Mouse (Mus musculus): ENCODE measurements around the gene Arglu1.

Arglu1 gene

DNA sequence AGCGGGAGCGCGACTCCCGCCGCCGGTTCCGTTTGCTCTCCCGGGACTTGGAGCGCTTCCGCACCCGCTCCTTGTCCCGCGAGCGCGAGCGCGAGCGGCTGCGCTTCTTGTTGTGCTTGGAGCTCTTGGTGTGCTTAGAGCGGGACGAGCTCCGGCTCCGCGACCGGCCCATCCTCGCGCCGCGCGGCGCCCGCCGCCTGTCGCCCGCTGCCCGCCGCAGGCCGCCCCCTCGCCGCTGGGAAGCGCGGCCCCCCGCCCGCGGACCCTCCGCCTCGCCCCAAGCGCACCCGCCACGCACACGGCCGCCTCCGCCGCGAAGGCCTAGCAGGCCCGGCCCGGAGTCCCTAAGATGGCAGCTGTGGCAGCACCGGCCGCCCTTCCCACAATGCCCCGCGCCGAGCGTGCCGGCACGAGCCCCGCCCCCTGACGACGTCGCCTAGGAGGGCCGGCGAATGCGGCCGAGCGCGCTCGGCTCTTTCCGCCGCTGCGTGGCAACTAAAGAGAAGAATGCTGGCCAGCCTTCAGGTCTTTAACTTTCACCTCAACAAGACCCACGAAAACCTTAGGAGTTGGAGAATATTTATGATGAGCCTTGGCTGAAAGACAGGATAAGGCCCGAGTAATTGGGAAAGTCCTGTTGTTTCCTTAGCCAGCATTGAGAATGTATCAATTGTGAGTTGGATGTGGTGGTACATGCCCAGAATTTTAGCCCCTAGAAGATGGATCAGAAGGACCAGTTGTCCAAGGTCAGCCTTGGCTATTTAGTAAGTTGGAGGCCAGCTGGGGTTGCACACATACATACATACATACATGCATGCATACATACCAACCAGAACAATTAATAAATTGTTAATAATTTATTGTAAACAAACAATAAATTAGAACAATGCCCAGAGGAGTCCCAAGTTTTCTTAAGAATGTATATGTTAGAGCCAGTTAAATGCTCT is at the start of gene Arglu1:
Arglu1 (minus strand) TSS at position 376 of the 947 bp plus-strand sequence.
- peak; percentile 93 to 99 for DNase-seq

DNA sequence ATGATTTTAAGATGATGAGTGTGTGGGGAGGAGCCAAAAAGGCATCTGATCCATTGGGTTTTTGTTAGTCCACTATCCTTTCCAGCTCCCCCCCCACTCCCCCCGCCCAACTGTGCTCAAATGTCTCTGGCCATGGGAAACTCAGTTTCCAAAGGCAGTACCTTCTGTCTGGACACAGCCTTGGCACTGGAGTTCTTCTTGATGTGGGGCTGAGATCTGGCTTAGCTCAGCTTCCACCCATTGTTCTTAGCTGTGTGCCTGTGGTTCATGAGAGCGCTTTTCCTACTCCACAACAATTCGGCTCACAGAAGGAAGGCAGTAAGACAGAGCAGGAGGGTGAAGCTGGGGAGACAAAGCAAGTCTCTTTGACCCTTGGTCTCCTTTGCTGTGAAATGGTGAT is 47.0 kb upstream of the Arglu1 start:
- DNase-seq, result no peak

DNA sequence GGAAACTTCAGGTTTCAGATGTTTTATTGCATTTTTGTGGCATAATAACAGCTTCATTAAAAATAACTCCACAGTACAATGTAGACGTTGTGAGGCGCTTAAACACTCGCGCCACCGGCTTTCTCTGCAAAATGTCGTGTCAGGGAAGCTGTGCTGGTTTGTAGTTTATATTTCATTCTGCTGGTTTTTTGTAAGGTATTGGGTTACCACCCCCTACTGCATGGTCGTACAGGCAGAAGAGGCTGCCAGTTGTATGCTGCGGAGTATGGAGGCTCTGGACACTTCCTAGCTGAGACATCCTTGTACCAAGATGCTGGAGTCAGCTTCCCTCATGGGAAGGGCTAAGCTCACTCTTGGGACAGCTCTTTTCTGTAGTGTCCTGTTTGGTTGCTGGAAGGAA is 46.5 kb upstream of the Arglu1 start:
- DNase-seq, result no peak

DNA sequence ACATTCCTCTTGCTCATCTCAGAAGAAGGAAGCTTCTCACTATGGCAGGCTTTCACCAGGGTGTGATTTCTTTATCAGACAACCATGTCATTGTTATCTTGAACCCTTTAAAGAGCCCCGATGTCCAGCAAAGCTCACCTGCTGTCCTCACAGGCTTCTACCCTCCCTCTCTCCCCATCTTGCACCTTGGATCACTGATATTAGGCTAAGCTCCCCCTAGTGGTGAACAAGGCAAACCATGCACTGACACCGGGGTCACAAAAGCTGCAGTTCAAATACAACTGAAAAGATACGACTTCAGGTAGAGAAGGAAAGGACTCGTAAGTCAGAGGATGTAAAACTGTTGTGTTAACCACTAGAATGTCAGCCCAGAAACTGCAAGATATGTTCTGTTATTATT is 43.5 kb upstream of the Arglu1 start:
- peak in 1 of 2 experiments; percentile 12 for DNase-seq

DNA sequence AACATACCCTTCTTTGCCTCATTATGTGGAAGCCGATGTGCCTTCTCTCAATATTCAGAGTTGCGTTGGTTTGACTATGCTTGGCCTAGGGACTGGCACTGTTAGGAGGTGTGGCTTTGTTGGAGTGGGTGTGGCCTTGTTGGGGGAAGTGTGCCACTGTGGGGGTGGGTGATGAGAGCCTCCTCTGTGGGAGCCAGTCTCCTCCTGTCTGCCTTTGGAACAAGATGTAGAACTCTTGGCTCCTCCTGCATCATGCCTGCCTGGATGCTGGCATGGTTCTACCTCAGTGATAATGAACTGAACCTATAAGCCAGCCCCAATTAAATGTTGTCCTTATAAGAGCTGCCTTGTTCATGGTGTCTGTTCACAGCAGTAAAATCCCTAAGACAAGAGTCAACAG is 38.3 kb upstream of the Arglu1 start:
- no peak for DNase-seq

DNA sequence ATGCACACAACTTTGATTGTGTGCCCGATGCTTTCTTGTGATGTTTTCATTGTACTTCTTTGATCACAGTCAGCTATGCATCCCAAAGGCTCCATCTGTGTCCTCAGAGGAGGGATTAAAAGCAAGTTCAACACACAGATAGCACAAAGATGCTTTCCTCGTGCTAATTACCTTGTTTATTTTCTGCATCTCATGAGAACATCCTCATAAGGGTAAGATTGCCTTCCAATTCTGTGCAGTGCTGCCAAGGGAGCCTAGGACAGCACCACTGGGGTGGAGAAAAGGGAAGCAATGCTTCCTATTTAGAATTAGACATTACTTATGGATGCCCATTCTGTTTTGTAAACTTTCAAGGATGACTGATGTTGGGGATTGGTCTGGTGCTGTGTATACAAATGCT is 36.2 kb upstream of the Arglu1 start:
- DNase-seq, result no peak

DNA sequence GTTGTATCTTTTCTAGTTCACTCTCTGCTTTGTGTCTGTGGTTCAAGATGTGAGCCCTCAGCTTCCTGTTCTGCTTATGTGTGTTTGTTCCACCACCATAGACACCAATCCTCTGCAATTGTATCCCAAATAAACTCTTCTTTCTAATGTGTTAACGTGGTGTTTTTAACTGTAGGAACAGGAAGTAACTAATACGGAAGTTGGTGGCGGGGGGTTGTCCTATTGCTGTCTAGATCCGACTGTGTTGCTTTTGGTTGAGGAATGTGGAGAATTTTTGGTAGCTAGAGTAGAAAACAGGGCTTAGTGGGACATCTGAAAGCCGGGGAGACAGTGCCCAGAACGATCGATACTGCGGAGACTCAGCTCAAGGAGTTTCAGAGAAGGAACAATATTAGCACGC is 14.5 kb upstream of the Arglu1 start:
- no peak for DNase-seq

DNA sequence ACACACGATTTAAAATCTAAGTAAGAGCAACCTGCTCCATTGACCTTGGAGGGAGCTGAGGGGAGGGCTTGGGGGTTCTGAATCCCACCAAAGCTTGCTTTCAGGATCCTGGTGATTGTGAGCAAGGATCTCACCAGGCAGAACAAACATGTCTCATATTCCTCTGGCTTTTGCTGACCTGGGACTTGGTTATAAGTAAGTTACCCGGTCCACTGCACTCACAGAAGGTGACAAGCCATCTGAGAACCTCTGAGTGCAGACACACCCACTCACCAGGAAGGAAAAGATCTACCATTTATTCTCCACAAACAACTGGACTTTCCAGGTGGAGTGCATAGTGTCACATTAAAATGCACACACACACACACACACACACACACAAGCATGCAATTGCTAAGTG is 13.3 kb upstream of the Arglu1 start:
- DNase-seq, result no peak

DNA sequence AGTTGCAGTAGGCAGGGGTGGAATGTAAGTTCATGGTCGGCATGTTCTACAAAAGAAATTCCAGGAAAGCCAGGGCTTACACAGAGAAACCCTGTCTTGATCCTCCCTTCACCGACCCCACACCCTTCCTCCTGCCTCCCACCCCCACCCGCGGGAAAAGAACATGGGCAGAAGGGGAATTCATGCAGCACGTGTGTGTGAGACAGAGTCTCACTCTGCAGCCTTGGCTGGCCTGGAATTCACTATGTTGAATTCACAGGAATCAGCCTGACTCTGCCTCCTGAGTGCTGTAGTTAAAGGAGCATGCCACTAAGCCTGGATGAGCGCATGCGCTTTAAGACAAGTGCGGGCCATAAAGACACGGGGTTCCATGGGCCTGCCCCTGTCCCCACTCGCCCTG is 10.5 kb upstream of the Arglu1 start:
- no peak for DNase-seq

DNA sequence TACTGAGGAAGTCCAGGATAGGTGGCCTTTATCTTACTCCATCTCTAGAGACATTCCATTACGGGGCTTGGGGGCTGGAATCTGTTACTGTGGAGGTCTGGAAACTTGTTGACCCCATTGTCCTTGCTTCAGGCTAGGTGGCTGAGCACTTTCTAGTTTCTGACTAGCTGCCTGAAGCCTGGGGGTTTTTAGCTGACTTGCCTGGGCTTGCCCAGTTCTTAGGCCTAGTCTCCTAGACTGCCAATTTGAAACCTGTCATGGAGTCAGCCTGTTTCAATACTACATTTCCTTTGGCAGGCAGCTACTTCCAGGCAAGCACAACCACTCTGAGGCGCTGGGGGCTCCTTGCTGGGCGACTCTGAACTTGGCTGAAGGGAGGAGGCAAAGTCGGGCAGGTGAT is 9.9 kb upstream of the Arglu1 start:
- DNase-seq, result no peak

DNA sequence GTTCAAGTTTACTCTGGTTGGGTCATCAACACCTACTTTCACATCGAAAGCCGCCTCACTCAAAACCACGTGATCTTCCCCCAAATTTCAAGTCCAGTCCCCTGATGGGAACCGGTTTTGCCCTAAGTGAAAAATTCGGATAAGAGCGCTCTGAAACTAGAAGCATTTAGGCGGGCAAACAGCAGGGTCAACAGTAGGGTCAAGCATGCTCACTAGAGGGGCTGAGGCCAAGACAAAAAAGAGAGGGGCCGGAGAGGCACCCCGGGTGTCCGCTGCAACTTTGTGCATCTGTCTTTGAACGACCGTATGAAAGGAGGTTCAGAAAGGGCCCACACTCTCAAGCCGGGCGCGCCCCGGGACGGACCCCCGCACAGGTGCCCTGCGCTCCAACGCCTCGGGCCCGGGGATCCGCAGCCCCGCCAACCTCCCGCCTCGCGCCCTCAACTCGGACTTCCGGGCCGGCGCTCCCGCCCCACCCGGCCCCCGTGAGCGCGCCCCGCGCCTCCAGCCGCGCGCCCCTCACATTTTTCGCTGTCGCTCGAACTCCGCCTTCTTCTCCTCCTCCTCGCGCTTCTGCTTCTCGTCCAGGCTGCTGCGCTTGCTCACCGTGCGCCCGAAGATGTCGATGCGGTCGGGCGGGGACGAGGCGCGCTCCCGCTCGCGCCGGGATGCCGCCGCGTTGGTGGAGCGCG is 721 bp downstream of the Arglu1 start:
- DNase-seq, result peak; percentile 52 to 68

DNA sequence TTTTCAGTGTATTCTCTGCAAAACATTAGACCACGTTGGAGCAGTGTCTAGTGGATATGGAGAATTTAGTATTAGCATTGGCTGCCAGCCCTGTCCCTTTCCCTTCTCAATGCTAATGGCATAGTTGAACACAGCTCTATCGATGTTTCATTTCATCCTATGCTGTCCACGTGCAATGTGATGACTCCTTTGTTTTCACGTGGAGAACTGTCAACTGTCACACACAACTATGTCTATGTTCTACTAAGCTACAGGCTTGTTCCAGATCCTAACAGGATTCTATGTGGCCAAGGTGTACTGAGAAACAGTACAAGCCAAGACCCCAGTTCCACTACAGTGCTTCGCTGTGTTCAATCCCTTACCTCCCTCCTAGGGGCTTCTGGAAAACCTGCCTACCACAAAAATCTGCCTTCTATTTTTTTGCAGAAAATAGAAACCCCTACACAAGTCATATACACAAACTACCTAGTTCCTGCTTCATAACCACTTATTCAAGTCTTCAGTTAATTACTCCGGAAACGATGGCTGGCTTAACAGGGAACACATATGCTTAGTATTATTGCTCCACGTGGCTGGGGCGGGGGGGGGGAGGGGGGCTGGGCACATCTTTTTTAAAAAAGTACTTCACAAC is 1.4 kb downstream of the Arglu1 start:
- no peak for DNase-seq

DNA sequence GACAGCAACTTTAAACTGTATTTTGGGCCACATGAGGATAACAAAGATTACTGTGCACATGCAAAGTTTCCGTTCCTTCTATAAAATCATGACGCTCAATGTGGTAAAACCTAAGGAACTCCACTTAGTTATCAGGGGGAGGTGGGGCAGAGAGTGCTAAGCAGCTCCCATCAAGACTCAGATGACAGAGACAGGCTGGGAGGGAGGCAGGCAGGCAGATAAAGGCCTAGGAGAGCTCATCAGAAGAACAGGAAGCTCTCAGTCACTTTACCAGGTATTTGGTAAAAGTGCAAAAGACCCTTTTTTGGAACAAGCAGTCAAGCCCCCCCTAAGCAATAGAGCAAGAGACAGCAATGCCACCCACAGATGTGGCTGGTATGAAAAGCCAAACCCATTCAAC is 4.8 kb downstream of the Arglu1 start:
- no peak for DNase-seq

DNA sequence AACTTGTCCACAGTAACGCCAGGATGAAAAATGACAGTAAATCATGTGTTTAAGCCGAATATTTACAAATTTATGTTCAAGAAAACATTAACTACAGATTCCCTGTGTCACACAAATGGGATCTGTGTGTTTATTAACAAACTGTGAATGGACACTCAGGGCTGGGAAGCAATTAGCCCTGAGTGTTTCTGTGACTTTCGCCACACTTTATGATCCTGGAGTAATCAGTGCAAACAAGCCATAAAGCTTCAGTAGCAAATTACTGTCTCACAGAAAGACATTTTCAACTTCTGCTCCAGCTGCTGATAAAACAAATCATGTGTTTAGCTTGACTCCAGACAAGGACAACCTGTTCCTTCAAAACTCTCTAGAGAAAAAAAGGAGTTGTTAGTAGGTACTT is 7.6 kb downstream of the Arglu1 start:
- no peak for DNase-seq

DNA sequence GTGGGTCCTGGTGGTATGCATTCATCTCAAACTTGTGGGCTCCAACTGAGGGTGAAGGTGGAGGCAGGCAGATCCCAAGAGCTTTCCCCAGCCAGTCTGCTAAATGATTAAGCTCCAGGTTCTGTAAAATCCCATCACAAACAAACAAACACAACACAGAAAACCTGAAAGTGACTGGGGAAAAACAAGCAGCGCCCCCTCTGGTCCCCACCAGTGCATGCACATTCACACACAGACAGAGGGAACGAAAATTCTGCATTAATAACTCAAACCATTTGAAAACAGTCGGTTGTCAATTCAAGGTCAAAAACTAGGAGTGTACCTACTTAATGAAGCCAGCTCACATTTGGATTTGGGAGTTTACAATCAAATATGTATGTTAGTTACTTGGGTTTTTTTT is 12.1 kb downstream of the Arglu1 start:
- DNase-seq, result no peak

DNA sequence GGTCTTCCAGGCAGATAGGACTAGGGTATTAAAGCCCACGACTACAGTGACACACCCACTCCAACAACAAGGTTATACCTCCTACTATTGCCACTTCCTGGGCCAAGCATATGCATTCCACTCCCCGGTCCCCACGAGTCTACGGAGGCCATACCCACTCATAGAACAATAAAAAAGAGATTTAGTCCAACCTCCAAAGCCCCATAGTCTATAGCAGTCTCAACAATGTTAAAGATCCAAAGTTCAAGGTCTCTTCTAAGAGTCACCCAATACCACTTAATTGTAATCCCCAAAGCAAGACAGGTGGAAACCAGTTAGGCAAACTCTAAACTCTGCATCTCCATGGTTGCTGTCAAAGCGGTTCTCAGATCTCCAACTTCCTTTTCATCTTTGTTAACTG is 15.5 kb downstream of the Arglu1 start:
- DNase-seq, result no peak

DNA sequence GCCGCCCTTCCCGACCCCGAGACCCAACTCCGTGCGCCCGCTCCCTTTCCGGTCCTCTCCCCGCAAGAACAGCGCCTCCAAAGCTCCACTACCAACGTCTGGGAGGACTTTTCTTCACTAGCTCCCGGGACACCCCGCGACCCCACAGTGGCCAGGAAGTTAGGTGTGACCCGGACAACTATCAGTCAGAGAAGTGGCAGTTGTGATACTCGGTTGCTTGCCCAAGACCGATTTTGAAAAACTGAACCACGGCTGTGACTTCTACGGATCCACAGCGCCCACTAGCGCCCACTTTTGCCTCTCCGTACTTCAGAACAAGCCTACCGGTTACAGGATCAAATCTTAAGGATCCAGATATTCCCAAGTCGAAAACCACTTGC is 28.6 kb downstream of the Arglu1 start:
- peak; percentile 68 to 86 for DNase-seq

DNA sequence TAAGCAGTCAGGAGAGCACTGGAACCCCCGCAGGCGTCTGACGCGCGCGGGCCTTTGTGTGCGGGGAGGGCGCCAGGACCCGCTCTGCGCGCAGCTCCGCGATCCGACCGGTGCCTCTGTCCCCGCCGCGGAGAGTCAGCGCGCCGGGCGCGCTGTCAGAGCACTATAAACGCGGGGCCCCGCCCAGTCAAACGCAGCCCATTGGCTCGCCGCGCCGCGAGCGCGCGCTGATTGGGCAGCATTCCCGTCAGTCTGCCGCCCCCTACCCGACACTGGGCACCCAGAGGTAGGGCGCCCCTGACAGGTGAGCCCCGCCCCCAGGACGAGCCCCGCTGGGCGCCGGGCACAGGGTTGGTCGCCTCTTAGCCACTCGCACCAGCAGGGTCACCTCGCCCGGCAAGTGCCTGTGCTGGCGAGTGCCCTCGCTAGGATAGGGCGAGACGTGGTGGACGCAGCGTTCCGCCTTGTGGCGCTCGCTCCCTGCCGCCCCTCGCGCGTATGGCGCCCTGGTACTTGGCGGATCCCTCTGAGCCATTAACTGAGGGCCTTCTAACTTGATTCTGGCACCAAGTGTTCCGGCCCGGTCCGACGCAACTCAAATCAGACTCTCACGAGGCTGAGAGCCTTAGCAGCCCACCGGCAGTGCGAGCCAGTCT is 29.1 kb downstream of the Arglu1 start, which contains the start of gene Efnb2:
Efnb2 (minus strand) TSS at position 140 of the 656 bp plus-strand sequence.
- peak; percentile 85 to 89 for DNase-seq

DNA sequence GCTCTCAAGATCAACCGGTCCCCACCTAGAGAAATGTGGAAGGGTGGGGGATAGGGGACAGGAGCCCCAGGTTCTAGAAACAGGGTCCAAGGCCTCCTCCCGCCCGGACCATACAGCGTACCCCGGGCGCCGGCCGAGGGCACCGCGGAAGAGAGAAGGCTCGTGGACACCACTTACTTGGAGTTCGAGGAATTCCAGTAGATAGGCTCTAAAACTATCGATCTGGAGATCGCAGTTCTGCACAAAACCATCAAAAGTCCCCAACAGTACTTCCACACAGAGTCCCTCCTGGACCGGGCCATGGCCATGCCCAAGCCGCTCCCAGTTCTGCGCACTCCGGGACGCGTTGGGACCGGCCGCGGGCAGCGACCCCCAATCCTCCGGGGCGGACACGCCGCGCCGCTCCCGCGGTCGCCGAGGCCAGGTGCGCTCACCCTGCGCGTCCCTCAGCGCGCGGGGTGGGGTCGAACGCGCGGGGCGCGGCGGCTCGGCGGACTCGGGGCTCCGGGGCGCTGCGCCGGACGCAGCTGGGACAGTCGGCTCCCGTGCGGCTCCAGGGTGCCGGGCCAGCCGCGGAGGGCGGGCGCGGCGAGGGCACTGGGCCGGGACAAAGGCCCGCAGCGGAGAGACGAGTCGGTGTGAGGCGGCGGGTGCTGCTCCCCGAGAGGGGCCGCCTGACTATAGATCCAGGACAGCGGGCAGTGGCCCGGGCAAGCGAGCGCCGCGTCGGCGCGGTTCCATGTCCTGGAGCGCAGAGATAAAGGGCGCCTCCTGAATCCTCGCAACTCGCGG is 29.8 kb downstream of the Arglu1 start:
- peak in 1 of 2 experiments; percentile 16 for DNase-seq

DNA sequence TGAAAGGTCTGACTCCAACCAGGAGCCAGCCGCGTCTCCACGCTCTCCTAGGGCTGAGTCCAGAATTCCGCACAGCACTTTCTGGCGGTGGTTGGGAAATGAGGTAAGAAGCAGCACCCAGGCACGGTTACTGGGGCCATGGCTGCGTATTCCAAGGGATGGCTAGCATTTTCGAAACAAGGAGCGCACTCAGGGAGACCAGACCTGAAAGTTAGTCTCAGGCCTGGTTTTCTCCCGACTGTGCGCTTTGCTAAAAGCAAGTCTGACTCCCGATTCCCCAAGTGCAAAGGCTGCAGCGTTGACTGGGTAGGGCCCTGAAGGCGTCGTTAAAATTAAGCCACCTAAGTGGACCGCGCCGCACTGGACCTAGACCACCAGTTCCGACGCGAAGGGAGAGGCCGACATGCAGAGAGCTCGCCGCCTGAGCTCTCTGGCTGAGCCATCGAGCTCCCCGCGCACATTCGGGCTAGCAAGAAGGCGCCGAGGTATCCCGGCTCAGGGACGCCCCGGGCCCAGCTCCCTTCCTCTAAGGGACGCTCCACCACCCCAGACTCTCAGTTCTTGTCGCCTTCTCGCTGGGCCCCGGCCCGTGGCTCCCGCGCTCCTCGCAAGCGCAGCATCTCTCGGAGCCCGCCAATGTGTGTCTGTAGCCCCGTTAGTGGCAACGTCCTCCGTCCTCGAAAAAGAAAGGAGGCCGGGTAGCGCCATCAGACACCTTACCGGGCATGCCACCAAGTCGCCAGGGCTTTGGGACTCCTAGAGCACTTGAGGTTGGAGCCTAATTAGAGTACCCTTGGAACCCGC is 30.6 kb downstream of the Arglu1 start:
- DNase-seq, result peak; percentile 7 to 20
